Mouse (Mus musculus): ENCODE measurements around the gene Ttc21a.

The Ttc21a gene

GRCm38 (mm10) chr9:119975286-119975685 is 37.9 kb downstream of the Ttc21a start:
- DNase-seq (ENCODE audit: low read depth), result no peak

- peak; percentile 51 for DNase-seq (ENCODE audit: low read depth)
These were observed 39.5 kb downstream of the Ttc21a start for GRCm38 (mm10) chr9:119976704-119977556.

- no peak for DNase-seq (ENCODE audit: low read depth)
These were observed 40.2 kb downstream of the Ttc21a start for GRCm38 (mm10) chr9:119977557-119978060.

- DNase-seq (ENCODE audit: low read depth), result peak; percentile 75
These were observed 40.9 kb downstream of the Ttc21a start for GRCm38 (mm10) chr9:119978151-119978810.

GRCm38 (mm10) chr9:119978811-119979441 is 41.5 kb downstream of the Ttc21a start:
- peak; percentile 40 for DNase-seq (ENCODE audit: low read depth)

- no peak for DNase-seq (ENCODE audit: low read depth)
These were observed 42.3 kb downstream of the Ttc21a start for GRCm38 (mm10) chr9:119979749-119980148.

- DNase-seq (ENCODE audit: low read depth), result peak; percentile 49
These were observed 43.4 kb downstream of the Ttc21a start for GRCm38 (mm10) chr9:119980770-119981182.

- DNase-seq (ENCODE audit: low read depth), result peak; percentile 92
These were observed 44.1 kb downstream of the Ttc21a start for GRCm38 (mm10) chr9:119981183-119982179.

GRCm38 (mm10) chr9:119982241-119982811 is 44.9 kb downstream of the Ttc21a start:
- peak; percentile 92 for DNase-seq (ENCODE audit: low read depth)

- DNase-seq (ENCODE audit: low read depth), result peak; percentile 84
These were observed 45.6 kb downstream of the Ttc21a start for GRCm38 (mm10) chr9:119982956-119983551.

GRCm38 (mm10) chr9:119983585-119984535 is 46.5 kb downstream of the Ttc21a start:
- peak; percentile 92 for DNase-seq (ENCODE audit: low read depth)

- peak; percentile 41 for DNase-seq (ENCODE audit: low read depth)
These were observed 47.2 kb downstream of the Ttc21a start, which contains the start of gene Csrnp1 for GRCm38 (mm10) chr9:119984536-119985011. Gene Csrnp1 (minus strand): TSS chr9:119984658.

GRCm38 (mm10) chr9:119985881-119986574 is 48.6 kb downstream of the Ttc21a start:
- no peak for DNase-seq (ENCODE audit: low read depth)

- peak; percentile 76 for DNase-seq (ENCODE audit: low read depth)
These were observed 50.9 kb downstream of the Ttc21a start for GRCm38 (mm10) chr9:119988304-119988703.

GRCm38 (mm10) chr9:119991310-119991709 is 53.9 kb downstream of the Ttc21a start:
- no peak for DNase-seq (ENCODE audit: low read depth)

- peak; percentile 64 for DNase-seq (ENCODE audit: low read depth)
These were observed 55.9 kb downstream of the Ttc21a start for GRCm38 (mm10) chr9:119993092-119993844.

- no peak for DNase-seq (ENCODE audit: low read depth)
These were observed 56.8 kb downstream of the Ttc21a start for GRCm38 (mm10) chr9:119994207-119994606.

- no peak for DNase-seq (ENCODE audit: low read depth)
These were observed 58.7 kb downstream of the Ttc21a start for GRCm38 (mm10) chr9:119996080-119996479.

Data from naive thymus-derived CD4-positive, alpha-beta T cell, adult 2 months (primary cell).